Mouse (Mus musculus) CH12.LX (cell line): ENCODE results near the gene Fasn. TPM values are rescaled to one million over a fixed set of nuclear protein-coding genes. Genes with fewer than 3 reads are reported as not detected.
"Not testable (repeated sequence)": the region's sequence is repeated elsewhere in the genome, so short reads cannot be mapped to it uniquely, and the experiment has no call there.

Experiments
- DNase-seq: peaks from one replicate; pipeline ENCODE4 v3.0.0-alpha.2; 2013; ENCODE audit errors: extremely low read depth
- H3K27ac ChIP-seq: 2 replicates; pipeline ENCODE4 v1.5.1; 2012; ENCODE audit warnings: low read depth, mild to moderate bottlenecking, control low read depth, moderate library complexity; ENCODE audit not compliant: insufficient read depth
- H3K27me3 ChIP-seq: replicated peaks from 2 replicates; pipeline ENCODE3; 2012; ENCODE audit warnings: inconsistent platforms
- H3K36me3 ChIP-seq, 2 experiments: replicated peaks in 1 of 2; 2 replicates each; pipeline versions ENCODE3 to v1.6.1; 2012; ENCODE audit warnings: inconsistent platforms in 1 of 2, low read length in 1 of 2, mild to moderate bottlenecking in 1 of 2, mixed read lengths in 1 of 2, moderate library complexity in 1 of 2; ENCODE audit not compliant: control insufficient read depth in 1 of 2, insufficient read depth in 1 of 2
- H3K4me1 ChIP-seq, 2 experiments: 2 replicates each; pipeline ENCODE4 v1.6.1; 2012; ENCODE audit warnings: inconsistent platforms in 1 of 2, moderate library complexity in 1 of 2; ENCODE audit not compliant: insufficient read depth in 2 of 2, control insufficient read depth in 1 of 2
- H3K4me2 ChIP-seq: 2 replicates; pipeline ENCODE4 v1.6.1; 2012; ENCODE audit warnings: low read depth, mild to moderate bottlenecking, control low read depth; ENCODE audit not compliant: poor library complexity, insufficient read depth, severe bottlenecking
- H3K4me3 ChIP-seq, 3 experiments: fragments of 150-350 bp in 1 of 3; sonication (generic) in 1 of 3; replicated peaks in 1 of 3; 2 replicates each; pipeline versions ENCODE3 to v1.5.1; 2011 to 2012; ENCODE audit warnings: low read depth in 2 of 3, low read length in 2 of 3, mild to moderate bottlenecking in 2 of 3, moderate library complexity in 2 of 3, control low read depth in 1 of 3, improper control_type of control experiment in 1 of 3, inconsistent platforms in 1 of 3, mixed read lengths in 1 of 3; ENCODE audit not compliant: poor library complexity in 1 of 3
- H3K79me2 ChIP-seq: replicated peaks from 2 replicates; pipeline ENCODE4 v1.6.1; 2012; ENCODE audit warnings: mild to moderate bottlenecking, moderate library complexity; ENCODE audit not compliant: control insufficient read depth, poor library complexity, insufficient read depth, severe bottlenecking; ENCODE audit errors: extremely low read depth
- H3K9ac ChIP-seq: 2 replicates; pipeline ENCODE4 v1.6.1; 2012; ENCODE audit warnings: low read depth, mild to moderate bottlenecking, control low read depth, moderate library complexity; ENCODE audit not compliant: insufficient read depth
- H3K9me3 ChIP-seq: replicated peaks from 2 replicates; pipeline ENCODE3; 2012; ENCODE audit warnings: low read length, inconsistent platforms, mixed read lengths
- CTCF ChIP-seq, 2 experiments: IDR thresholded peaks in 1 of 2; conservative IDR thresholded peaks in 1 of 2; 2 replicates each; pipeline ENCODE4 v1.5.1; 2011 to 2012; ENCODE audit warnings: low read depth in 2 of 2, low read length in 2 of 2, improper control_type of control experiment in 1 of 2, inconsistent platforms in 1 of 2, mild to moderate bottlenecking in 1 of 2, moderate library complexity in 1 of 2
- E2F4 ChIP-seq: IDR thresholded peaks from 2 replicates; pipeline ENCODE4 v1.6.1; 2011; ENCODE audit warnings: low read depth, low read length, improper control_type of control experiment; ENCODE audit not compliant: insufficient replicate concordance
- EP300 ChIP-seq: IDR thresholded peaks from 2 replicates; pipeline ENCODE4 v1.6.1; 2011; ENCODE audit warnings: low read length, improper control_type of control experiment
- GABPA ChIP-seq: IDR thresholded peaks from 2 replicates; pipeline ENCODE4 v1.6.1; 2012; ENCODE audit warnings: low read depth, low read length, improper control_type of control experiment, inconsistent platforms; ENCODE audit not compliant: insufficient replicate concordance
- IRF4 ChIP-seq: IDR thresholded peaks from 2 replicates; pipeline ENCODE4 v1.6.1; 2014; ENCODE audit warnings: low read depth, mild to moderate bottlenecking, inconsistent platforms, low read length, improper control_type of control experiment
- JUND ChIP-seq: conservative IDR thresholded peaks from 2 replicates; pipeline ENCODE4 v1.6.1; 2011; ENCODE audit warnings: low read depth, low read length, improper control_type of control experiment
- MAX ChIP-seq: IDR thresholded peaks from 2 replicates; pipeline ENCODE4 v1.6.1; 2011; ENCODE audit warnings: low read length, improper control_type of control experiment
- MAZ ChIP-seq: IDR thresholded peaks from 2 replicates; pipeline ENCODE4 v1.6.1; 2012; ENCODE audit warnings: low read depth, mild to moderate bottlenecking, inconsistent platforms, low read length, improper control_type of control experiment, moderate library complexity
- MEF2A ChIP-seq: IDR thresholded peaks from 2 replicates; pipeline ENCODE4 v1.6.1; 2014; ENCODE audit warnings: low read depth, mild to moderate bottlenecking, inconsistent platforms, low read length, improper control_type of control experiment, borderline replicate concordance
- MXI1 ChIP-seq: IDR thresholded peaks from 2 replicates; pipeline ENCODE4 v1.6.1; 2011; ENCODE audit warnings: mild to moderate bottlenecking, low read depth, low read length, improper control_type of control experiment
- MYC ChIP-seq: IDR thresholded peaks from 2 replicates; pipeline ENCODE4 v1.6.1; 2011; ENCODE audit warnings: low read depth, mild to moderate bottlenecking, improper control_type of control experiment, low read length
- POLR2A ChIP-seq: IDR thresholded peaks from 2 replicates; pipeline ENCODE4 v1.6.1; 2011; ENCODE audit warnings: low read depth, mild to moderate bottlenecking, improper control_type of control experiment, low read length
- SIN3A ChIP-seq: IDR thresholded peaks from 2 replicates; pipeline ENCODE4 v1.6.1; 2012; ENCODE audit warnings: low read length, improper control_type of control experiment, inconsistent platforms
- SMC3 ChIP-seq: IDR thresholded peaks from 2 replicates; pipeline ENCODE4 v1.6.1; 2011; ENCODE audit warnings: low read depth, low read length, improper control_type of control experiment
- TBP ChIP-seq: conservative IDR thresholded peaks from 2 replicates; pipeline ENCODE4 v1.6.1; 2011; ENCODE audit warnings: low read depth, low read length, improper control_type of control experiment
- USF2 ChIP-seq: conservative IDR thresholded peaks from 2 replicates; pipeline ENCODE4 v1.6.1; 2011; ENCODE audit warnings: low read depth, low read length, improper control_type of control experiment
- ZC3H11A ChIP-seq: IDR thresholded peaks from 2 replicates; pipeline ENCODE4 v1.6.1; 2012; ENCODE audit warnings: low read depth, mild to moderate bottlenecking, inconsistent platforms, low read length, improper control_type of control experiment
- ZMIZ1 ChIP-seq: IDR thresholded peaks from 2 replicates; pipeline ENCODE4 v1.6.1; 2012; ENCODE audit warnings: low read depth, mild to moderate bottlenecking, inconsistent platforms, low read length, improper control_type of control experiment
- dilution Hi-C: fragments of 300-500 bp; cut with MboI; formaldehyde crosslinking; loops from 2 replicates; pipeline ENCODE4 v1.14.3; 2020; ENCODE audit warnings: low sequenced_read_pairs; ENCODE audit not compliant: extremely low pct_unique_long_range_greater_than_20kb, extremely low pct_ligation_motif_present
- in situ Hi-C: fragments of 300-500 bp; cut with MboI; formaldehyde crosslinking; loops from 3 replicates; pipeline ENCODE4 v1.14.3; 2019; ENCODE audit warnings: low sequenced_read_pairs, low pct_ligation_motif_present, low pct_unique_long_range_greater_than_20kb, mixed read lengths
- polyA plus RNA-seq: library from polyadenylated mRNA; unstranded; fragments of >175 nt; gene quantifications from 2 replicates; pipeline ENCODE4 v1.2.1, GENCODE M21; 2012; ENCODE audit warnings: low read depth; ENCODE audit not compliant: insufficient read length
- total RNA-seq, 2 experiments: library from RNA; depleted of rRNA; stranded (reverse); fragments of 300-350 nt in 1 of 2; fragments of >200 nt in 1 of 2; gene quantifications; 2 replicates each; pipeline ENCODE4 v1.2.3; 2012 to 2014

The Fasn gene
- total and polyA plus RNA-seq, 3 experiments, result 116 to 300 (median 186) TPM

DNA sequence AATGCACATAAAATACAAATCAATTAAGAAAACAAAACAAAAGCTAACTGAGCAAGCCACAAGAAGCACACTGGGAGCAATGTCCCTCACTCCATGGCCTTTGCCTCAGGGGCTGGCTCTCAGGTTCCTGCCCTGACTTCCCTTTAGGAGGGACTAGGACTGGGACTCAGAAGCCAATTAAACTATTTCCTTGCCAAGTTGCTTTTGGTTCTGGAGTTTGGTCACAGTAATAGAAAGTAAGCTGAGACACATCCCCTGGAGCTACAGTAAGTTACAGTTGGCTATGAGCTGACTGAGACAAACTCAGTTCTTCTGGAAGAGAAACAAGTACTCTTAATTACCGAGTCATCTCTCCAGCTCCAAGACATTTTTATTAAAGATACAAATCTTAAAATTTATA, 41.5 kb upstream of the Fasn start:
- no peak overlapping the region for H3K4me3 ChIP-seq

DNA sequence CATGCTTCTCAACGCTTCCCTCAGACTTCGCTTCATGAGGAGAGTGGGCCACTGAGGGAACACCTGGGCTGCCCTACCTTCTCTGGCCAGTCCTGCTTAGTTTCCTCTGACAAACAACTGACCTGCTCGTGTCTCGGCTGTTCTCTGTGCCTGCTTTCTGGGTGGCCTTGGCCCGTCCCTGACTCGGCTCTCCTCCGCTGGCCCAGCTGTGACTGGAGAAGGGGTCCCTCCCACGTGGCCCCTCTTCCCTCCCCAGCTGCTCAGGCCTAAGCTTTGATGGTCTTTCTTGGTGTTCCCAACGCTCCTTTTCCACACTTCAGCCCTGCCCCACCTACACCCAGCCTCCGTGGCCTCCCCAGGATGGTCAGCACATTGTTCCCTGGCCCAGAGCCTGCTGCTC, 38.5 kb upstream of the Fasn start:
- dilution Hi-C loops, result no loop called here
- TF ChIP-seq CTCF (conservative IDR thresholded peaks at IDR 0.05 in 1 of 2, IDR thresholded peaks at IDR 0.05 in 1 of 2; ENCODE audit: low read depth in 2 of 2, low read length in 2 of 2), result no peak
- TF ChIP-seq USF2, result no peak
- TF ChIP-seq MAX, result no peak
- no peak for TF ChIP-seq TBP
- no peak for TF ChIP-seq ZMIZ1
- TF ChIP-seq POLR2A, result no peak
- no peak for TF ChIP-seq MEF2A
- no peak for TF ChIP-seq E2F4
- no peak for TF ChIP-seq GABPA
- no peak overlapping the region for H3K9ac ChIP-seq
- H3K9me3 ChIP-seq, result no peaks in the 10 kb centered on the region
- in situ Hi-C loops, result no loop called here
- no peak overlapping the region for H3K4me3 ChIP-seq
- no peak for DNase-seq
- H3K4me1 ChIP-seq, result no peaks in the 10 kb centered on the region
- peaks cover 12 to 48% of the 10 kb centered on the region in 2 experiments for H3K36me3 ChIP-seq
- no peak overlapping the region for H3K27ac ChIP-seq
- H3K27me3 ChIP-seq, result no peaks in the 10 kb centered on the region
- no peak overlapping the region for H3K4me2 ChIP-seq
- no peaks in the 10 kb centered on the region for H3K79me2 ChIP-seq

More for the DNA sequence above, 41.5 kb upstream of the Fasn start:
- dilution Hi-C loops, result no loop called here
- no peaks in the 10 kb centered on the region for H3K4me1 ChIP-seq
- no peaks in the 10 kb centered on the region for H3K79me2 ChIP-seq
- in situ Hi-C loops, result no loop called here
- no peaks in the 10 kb centered on the region for H3K27me3 ChIP-seq
- peaks cover 6 to 36% of the 10 kb centered on the region in 2 experiments for H3K36me3 ChIP-seq
- H3K9me3 ChIP-seq, result no peaks in the 10 kb centered on the region
- TF ChIP-seq MXI1, result no peak
- TF ChIP-seq JUND, result no peak
- TF ChIP-seq IRF4, result no peak
- TF ChIP-seq MYC, result no peak
- TF ChIP-seq MAZ, result no peak
- TF ChIP-seq SIN3A, result no peak
- no peak for TF ChIP-seq USF2
- no peak for TF ChIP-seq ZC3H11A
- no peak for TF ChIP-seq E2F4
- no peak for TF ChIP-seq TBP
- TF ChIP-seq SMC3, result no peak
- no peak for TF ChIP-seq EP300
- H3K27ac ChIP-seq, result no peak overlapping the region
- no peak for DNase-seq
- no peak overlapping the region for H3K9ac ChIP-seq
- H3K4me2 ChIP-seq, result no peak overlapping the region

GRCm38 (mm10) chr11:120855938-120856337, 31.6 kb upstream of the Fasn start:
- H3K4me3 ChIP-seq, H3K27me3 ChIP-seq, H3K9ac ChIP-seq, DNase-seq, in situ Hi-C loops, H3K4me2 ChIP-seq, dilution Hi-C loops, H3K79me2 ChIP-seq, H3K27ac ChIP-seq, H3K9me3 ChIP-seq: not testable (repeated sequence)
- Histone ChIP-seq H3K36me3 (peaks cover 8 to 51% of the 10 kb centered on the region in 2 experiments), H3K4me1 (peaks cover 0 to 28% of the 10 kb centered on the region in 2 experiments; a peak in 2 of 4 replicates)
